Mouse (Mus musculus): ENCODE data around the gene Cfb.

DNA sequence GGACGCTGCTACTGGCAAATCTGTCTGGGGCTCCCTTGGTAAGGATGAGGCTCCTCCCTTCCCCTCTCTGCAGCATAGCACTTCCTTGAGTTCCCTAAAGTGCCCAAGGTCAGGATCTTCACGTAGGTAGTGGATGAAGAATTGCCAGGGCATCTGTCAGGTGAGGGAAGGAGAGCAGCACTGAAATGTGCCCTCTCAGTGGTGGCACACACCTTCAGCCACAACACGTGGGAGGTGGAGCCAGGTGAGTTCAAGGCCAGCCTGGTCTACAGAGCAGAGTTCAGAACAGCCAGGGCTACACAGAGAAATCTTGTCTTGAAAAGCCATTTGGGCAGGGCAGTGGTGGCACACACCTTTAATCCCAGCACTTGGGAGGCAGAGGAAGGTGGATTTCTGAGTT is 7.6 kb downstream of the Cfb start:
- TF ChIP-seq EP300 (IDR thresholded peaks at IDR 0.05; ENCODE audit: low read length) (no peak), CTCF (conservative IDR thresholded peaks at IDR 0.05 in 1 of 2, IDR thresholded peaks at IDR 0.05 in 1 of 2; ENCODE audit: low read depth in 2 of 2, low read length in 2 of 2) (no peak), MAZ (IDR thresholded peaks at IDR 0.05; ENCODE audit: low read depth, low read length) (no peak), SIN3A (IDR thresholded peaks at IDR 0.05; ENCODE audit: low read length) (no peak), MXI1 (IDR thresholded peaks at IDR 0.05; ENCODE audit: low read depth, low read length) (no peak), USF1 (IDR thresholded peaks at IDR 0.05; ENCODE audit: low read depth, low read length) (no peak), TBP (conservative IDR thresholded peaks at IDR 0.05; ENCODE audit: low read depth, low read length) (no peak), E2F4 (IDR thresholded peaks at IDR 0.05; ENCODE audit: insufficient replicate concordance, low read depth, low read length) (no peak), CHD2 (IDR thresholded peaks at IDR 0.05; ENCODE audit: low read length) (no peak), KAT2A (IDR thresholded peaks at IDR 0.05; ENCODE audit: insufficient replicate concordance, low read length) (no peak), ZMIZ1 (IDR thresholded peaks at IDR 0.05; ENCODE audit: low read depth, low read length) (no peak), ZNF384 (IDR thresholded peaks at IDR 0.05; ENCODE audit: low read depth, low read length) (no peak), POLR2A (IDR thresholded peaks at IDR 0.05; ENCODE audit: low read depth, low read length) (no peak)
